Mouse (Mus musculus) MN1 (cell line): ENCODE data around the gene Gm26602.
"Not testable (repeated sequence)": the region's sequence is repeated elsewhere in the genome, so short reads cannot be mapped to it uniquely, and the experiment has no call there.

Source experiments
- DNase-seq: peaks from one replicate; pipeline ENCODE4 v3.0.0-alpha.2; 2016; ENCODE audit warnings: low spot score

The Gm26602 gene

DNA sequence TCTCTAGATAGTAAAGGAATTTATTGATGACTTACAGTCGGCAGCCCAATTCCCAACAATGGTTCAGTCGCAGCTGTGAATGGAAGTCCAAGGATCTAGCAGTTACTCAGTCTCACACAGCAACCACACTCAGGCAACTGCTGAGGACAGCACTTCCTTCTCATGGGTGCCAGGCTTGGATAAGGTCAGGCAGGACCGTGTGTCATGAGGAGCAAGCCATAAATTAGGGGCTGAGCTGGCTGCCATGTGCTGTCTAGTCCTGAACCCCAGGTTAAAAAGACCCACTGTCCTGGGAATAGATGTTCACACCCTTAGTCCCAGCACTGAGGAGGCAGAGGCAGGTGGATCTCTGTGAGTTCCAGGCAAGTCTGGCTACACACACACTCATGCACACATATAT lies 25.7 kb upstream of the Gm26602 start:
- not testable (repeated sequence) for DNase-seq

- DNase-seq: no peak
These were observed 24.6 kb upstream of the Gm26602 start, which contains the start of gene Elane for GRCm38 (mm10) chr10:79886054-79886453. Gene Elane (plus strand): TSS chr10:79886247.

- DNase-seq: no peak
These were observed 24.0 kb upstream of the Gm26602 start for GRCm38 (mm10) chr10:79886611-79887010.

- DNase-seq: peak; percentile 35
These were observed 21.3 kb upstream of the Gm26602 start for GRCm38 (mm10) chr10:79889386-79889785.

DNA sequence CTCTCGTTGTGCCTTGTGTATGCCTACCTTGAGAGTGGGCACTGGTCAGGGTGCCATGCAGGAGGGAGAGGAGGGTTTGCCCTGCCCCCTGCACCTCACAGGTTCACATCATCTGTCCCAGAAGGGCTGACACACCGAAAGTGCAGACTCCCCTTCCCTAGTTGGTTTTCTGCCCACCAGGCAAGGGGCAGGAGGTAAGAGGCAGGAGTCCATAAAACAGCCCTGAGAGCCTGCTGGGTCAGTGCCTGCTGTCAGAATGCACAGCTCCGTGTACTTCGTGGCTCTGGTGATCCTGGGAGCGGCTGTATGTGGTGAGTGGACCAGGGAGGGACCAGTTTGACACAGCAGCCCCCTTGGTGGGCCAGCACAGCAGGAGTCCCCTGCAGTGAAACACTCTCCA lies 20.0 kb upstream of the Gm26602 start, which contains the start of gene Cfd:
Gene Cfd (plus strand): TSS at position 184 of the 400 bp plus-strand sequence.
- no peak for DNase-seq

DNA sequence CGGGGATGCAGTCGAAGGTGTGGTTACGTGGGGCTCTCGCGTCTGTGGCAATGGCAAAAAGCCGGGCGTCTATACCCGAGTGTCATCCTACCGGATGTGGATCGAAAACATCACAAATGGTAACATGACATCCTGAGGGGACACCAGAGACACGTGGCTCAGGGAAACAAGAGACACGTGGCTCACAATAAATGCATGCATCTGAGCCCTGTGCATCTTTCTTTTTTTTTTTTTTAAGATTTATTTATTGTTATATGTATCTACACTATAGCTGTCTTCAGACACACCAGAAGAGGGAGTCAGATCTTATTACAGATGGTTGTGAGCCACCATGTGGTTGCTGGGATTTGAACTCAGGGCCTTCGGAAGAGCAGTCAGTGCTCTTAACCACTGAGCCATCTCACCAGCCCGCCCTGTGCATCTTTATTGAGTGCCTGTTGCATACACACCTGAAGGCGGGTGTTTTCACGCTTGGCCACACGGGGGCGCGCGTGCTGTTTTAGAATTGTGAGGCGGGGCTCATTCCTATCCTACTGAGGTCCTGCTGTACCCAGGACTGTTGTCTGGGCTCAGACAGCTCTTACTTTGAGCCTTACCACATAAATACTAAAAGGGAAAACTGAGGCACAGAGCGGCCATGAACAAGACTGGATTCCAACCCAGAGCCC lies 18.1 kb upstream of the Gm26602 start:
- DNase-seq: peak; percentile 85

DNA sequence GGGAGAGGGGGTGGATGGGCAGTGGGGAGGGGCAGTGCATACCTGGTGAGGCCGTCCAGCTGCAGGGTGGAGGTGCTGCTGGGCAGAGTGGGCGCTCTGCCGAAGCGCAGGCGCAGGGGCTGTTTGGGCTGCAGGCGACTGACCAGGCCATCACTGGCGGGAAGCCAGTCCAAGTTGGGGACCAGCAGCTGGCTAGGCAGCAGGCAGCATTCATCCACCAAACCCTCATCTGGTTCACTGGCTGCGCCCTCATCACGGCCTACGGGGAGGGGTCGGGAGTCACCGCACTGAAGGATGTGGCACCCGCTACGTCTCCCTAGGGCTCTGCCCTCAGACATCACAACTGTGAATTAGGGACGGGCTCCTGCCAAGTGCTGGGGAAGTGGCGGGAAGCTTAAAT lies 14.3 kb upstream of the Gm26602 start:
- DNase-seq: no peak

- no peak for DNase-seq
These were observed 13.8 kb upstream of the Gm26602 start for GRCm38 (mm10) chr10:79896814-79897213.

DNA sequence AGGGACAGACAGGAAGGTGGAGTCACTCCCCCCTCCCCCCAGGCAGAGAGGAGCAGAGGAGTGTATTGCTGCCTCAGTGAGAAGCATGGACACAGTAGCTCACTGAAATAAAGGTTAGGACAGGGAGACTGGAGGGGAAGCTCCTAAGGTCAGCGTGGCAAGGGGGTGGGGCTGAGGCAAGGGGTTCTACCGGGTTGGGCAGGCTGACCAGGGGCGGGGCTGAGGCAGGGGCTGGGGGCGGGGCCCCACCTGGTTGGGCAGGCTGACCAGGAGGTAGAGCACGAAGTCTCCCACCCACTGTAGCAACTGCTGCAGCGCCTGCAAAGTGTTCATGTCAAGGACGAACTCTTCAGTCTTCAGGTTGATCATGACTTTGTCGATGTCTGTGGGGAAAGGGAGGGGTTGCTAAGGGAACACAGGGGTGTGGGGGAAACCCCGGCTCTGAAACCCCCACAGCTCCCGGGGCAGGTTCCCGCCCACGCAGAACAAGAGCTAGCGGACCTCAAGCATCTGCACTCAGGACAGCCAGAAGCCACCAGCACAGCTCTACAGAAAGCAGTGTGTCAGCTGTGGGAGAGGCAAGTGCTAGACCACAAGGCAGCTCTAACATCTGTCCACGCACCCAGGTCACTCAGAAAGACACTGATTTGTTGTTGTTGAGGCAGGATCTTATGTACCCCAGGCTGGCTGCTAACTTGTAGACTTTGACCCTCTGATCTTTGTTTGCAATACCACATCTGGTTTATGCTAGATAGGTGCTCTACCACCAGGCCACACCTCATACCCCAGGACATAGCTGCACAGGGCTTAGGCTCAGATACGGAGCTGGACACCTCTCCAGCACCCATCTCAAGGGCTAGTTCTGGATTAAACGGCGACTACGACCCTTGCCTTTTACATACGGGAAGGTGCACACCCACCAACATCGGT lies 13.1 kb upstream of the Gm26602 start:
- DNase-seq: no peak

DNA sequence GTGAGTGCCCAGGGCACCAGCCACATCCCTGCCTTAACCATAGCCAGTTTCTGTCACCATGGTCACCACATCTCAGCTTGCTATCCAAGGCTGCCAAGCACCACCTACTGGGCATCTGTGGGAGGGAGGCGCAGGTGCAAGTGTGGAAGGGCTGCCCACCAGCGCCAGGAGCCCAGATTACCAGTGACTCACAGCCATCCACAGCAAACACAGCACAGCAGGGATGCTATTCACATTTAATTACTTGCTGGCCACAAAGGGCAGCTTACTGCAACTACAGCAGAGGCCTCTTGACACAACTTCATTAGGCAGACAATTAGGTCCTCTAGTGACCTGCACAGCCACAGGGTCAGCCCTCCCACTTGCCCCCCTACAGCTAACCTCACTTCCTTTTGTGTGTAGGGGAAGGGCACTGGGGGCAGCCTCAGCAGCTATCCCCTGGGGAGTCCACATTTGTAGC lies 9.7 kb upstream of the Gm26602 start:
- peak; percentile 98 for DNase-seq

- no peak for DNase-seq
These were observed 3.9 kb upstream of the Gm26602 start for GRCm38 (mm10) chr10:79906712-79907111.

GRCm38 (mm10) chr10:79907415-79907814 lies 3.2 kb upstream of the Gm26602 start:
- no peak for DNase-seq

DNA sequence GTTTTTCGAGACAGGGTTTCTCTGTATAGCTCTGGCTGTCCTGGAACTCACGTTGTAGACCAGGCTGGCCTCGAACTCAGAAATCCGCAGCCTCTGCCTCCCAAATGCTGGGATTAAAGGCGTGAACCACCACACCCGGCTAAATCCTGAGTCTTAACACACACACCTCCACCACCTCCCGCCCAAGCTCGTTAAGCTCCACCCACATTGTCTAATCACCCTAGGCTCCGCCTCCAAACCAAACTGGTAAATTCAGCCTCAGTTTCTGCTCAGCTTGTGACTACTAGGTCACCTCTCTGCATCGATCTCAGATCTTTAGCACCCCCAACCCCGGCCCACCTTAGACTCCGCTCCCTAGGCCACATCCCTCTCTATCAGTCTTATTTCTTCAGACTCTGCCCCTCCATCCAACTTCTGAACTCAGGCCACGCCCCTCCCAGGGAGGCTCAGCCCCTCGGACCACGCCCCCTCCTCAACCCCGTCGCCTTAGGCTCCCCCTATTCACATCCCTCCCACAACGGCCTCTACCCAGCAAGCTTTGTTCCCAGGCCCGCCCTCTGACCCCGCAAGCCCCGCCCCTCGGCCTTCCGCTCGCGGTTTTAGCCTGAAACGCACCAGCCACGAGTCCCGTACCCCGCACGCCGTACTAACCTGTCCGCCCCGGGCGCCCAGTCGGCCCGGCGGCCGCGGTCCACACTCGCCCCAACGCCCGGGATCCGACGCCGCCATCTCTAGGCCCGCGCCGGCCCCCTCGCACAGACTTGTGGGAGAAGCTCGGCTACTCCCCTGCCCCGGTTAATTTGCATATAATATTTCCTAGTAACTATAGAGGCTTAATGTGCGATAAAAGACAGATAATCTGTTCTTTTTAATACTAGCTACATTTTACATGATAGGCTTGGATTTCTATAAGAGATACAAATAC lies 2.2 kb upstream of the Gm26602 start, which contains the start of gene Med16:
Gene Med16 (minus strand): TSS at position 757 of the 925 bp plus-strand sequence.
- DNase-seq: peak; percentile 98

DNA sequence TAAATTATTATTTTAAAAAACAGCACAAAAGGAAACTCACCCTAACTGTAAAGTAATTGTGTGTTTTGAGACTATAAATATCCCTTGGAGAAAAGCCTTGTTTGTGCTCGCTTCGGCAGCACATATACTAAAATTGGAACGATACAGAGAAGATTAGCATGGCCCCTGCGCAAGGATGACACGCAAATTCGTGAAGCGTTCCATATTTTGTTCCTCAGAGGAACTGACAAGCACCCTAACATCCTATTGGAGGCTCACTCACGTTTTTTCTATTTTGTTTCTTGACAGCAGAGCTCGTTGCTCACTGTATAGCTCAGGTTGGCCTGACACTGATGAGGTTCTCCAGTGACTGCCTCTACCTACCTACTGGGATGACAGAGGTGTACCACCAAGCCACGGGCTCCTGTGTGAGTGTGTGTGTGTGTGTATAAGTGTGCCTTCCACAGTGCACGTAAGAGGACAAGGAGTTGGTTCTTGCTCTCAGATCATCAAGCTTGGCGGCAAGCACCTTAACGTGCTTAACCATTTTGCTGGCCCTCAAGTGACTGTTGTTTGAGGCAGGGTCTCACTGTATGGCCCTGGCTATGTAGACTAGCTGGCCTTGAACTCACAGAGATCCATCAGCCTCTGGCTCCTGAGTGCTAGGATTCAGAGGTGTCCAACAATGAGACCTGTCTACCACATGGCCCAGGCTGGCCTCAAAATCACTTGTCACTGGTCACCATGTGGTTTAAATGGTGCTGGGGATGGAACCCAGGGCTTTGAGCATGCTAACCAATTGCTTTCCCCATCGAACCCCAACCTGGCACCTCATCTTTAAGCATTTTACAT lies 1.3 kb upstream of the Gm26602 start:
- no peak for DNase-seq

DNA sequence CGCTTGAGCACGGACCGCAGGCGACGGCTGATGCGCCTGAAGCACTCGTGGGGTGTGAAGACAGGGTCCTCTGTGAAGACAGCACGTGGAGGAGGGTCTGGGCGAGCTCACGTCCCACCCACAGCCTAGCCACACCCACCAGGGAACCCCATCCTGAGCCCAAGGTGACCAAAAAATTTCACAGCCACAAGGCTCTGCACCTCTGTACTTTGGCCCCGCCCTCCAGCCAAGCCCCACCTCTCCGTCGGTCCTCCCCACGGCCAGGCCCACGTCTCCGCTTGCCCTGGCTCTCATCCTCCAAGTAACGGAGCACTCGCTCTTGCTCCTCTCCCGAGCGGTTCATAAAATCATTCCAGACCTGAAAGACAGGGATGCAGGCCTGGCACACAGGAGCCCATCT lies 1.8 kb downstream of the Gm26602 start:
- DNase-seq: no peak

DNA sequence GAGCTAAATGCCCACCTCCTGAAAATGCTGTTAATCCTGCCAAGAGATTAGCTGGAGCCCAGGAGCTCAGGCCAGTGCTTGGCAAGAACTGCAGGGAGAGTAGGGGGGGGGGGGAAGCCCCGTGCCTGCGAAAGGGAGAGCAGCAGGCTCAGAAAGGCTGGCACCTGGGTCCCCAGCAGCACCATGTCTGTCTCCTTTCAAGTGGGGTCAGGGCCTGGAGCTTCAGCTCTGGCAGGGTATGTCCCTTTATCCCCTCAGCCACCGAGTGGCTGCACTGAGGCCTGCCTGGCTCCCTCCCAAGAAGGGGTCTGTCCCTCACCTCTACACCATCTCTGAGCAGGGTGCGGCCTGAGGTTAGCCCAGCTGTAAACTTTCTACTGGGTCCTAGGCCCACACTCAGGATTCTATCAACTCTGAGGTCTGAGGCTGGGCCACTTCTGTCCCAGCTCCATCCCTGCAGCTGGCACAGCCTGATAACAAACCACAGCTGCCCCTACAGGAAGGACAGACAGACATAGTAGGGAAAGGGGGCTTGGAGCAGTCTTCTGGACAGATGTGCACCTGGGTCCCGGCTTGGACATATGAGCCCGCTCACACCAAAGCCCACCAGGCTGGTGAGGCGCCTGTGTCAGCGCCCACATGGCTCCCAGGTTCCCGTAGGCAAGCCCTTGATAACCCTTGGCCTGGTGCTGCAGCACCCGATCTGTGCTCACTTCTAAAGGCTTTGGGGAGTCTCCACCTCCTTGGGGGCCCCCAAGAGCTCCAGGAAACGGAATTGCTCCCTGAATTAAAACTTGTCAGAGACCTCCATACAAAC lies 3.7 kb downstream of the Gm26602 start:
- peak; percentile 58 for DNase-seq

- DNase-seq: no peak
These were observed 4.4 kb downstream of the Gm26602 start for GRCm38 (mm10) chr10:79914948-79915596.

- DNase-seq: no peak
These were observed 5.4 kb downstream of the Gm26602 start for GRCm38 (mm10) chr10:79916081-79916480.

GRCm38 (mm10) chr10:79916808-79917531 lies 6.3 kb downstream of the Gm26602 start, which contains the start of gene Kiss1r:
Gene Kiss1r (plus strand): TSS chr10:79916971.
- DNase-seq: peak; percentile 91
